Mouse (Mus musculus) heart, embryonic 11.5 days (tissue): ENCODE results near the gene Gfod1. TPM values are rescaled to one million over a fixed set of nuclear protein-coding genes. Genes with fewer than 3 reads are reported as not detected.

ENCODE experiments used
- ATAC-seq: fragments of 200-750 bp; cut with Nextera tagmentation; replicated peaks from 2 replicates; pipeline ENCODE4 v1.8.0; 2017; ENCODE audit warnings: moderate library complexity; ENCODE audit not compliant: insufficient number of reproducible peaks, low FRiP score, low TSS enrichment
- H3K27ac ChIP-seq: fragments of 300-500 bp; sonication (generic); 2 replicates; pipeline ENCODE4 v1.5.1; 2014; ENCODE audit warnings: mild to moderate bottlenecking, low read depth, low read length
- H3K27me3 ChIP-seq: fragments of 300-500 bp; sonication (generic); 2 replicates; pipeline ENCODE4 v1.6.1; 2014; ENCODE audit warnings: mild to moderate bottlenecking, low read length, mixed read lengths; ENCODE audit not compliant: control insufficient read depth, insufficient read depth
- H3K36me3 ChIP-seq: fragments of 300-500 bp; sonication (generic); 2 replicates; pipeline ENCODE4 v1.6.1; 2014; ENCODE audit warnings: mild to moderate bottlenecking, low read length, moderate library complexity, mixed read lengths; ENCODE audit not compliant: control insufficient read depth, insufficient read depth
- H3K4me1 ChIP-seq: fragments of 300-500 bp; sonication (generic); 2 replicates; pipeline ENCODE4 v1.6.1; 2014; ENCODE audit warnings: low read length; ENCODE audit not compliant: control insufficient read depth, insufficient read depth
- H3K4me2 ChIP-seq: fragments of 300-500 bp; sonication (generic); 2 replicates; pipeline ENCODE4 v1.6.1; 2014; ENCODE audit warnings: mild to moderate bottlenecking, moderate library complexity
- H3K4me3 ChIP-seq: fragments of 300-500 bp; sonication (generic); 2 replicates; pipeline ENCODE4 v1.5.1; 2014; ENCODE audit warnings: low read depth, low read length
- H3K9ac ChIP-seq: fragments of 300-500 bp; sonication (generic); 2 replicates; pipeline ENCODE4 v1.6.1; 2014; ENCODE audit warnings: mild to moderate bottlenecking, low read depth, low read length, moderate library complexity
- H3K9me3 ChIP-seq: fragments of 300-500 bp; sonication (generic); replicated peaks from 2 replicates; pipeline ENCODE4 v1.6.1; 2016; ENCODE audit warnings: low read length; ENCODE audit not compliant: control insufficient read depth
- WGBS: fragments of 180-500 bp; shearing (Covaris S2); extraction: QIAGEN DNeasy Blood & Tissue Kit; methylation state at CpG from one replicate; pipeline ENCODE4 v1.1.7; 2014; ENCODE audit not compliant: insufficient replicate concordance; 5-methylcytosine and 5-hydroxymethylcytosine counted together
- polyA plus RNA-seq: library from polyadenylated mRNA; unstranded; fragments of >200 nt; fragmentation: Nextera tagmentation; extraction: Ambion mirVana; gene quantifications from 2 replicates; pipeline ENCODE4 v1.2.1, GENCODE M21; 2014

The Gfod1 gene
- polyA plus RNA-seq, 1 experiment from 2014 or later = 1.5 TPM

GRCm38 (mm10) chr13:43295684-43296083 is 8.3 kb downstream of the Gfod1 start:
- Histone ChIP-seq H3K27ac (no peak overlapping the region), H3K36me3 (peaks cover 3% of the 10 kb centered on the region; the same call in 1 of the 2 replicates), H3K9ac (no peak overlapping the region), H3K4me3 (no peak overlapping the region), H3K27me3 (0 out of 2 replicates have a peak, but pooled peaks cover 4% of the 10 kb centered on the region), H3K9me3 (no peaks in the 10 kb centered on the region), H3K4me2 (no peak overlapping the region), H3K4me1 (peaks cover 16% of the 10 kb centered on the region)
- 87% methylated on average over 7 of the region's 7 CpGs for WGBS
- no peak for ATAC-seq

- Histone ChIP-seq H3K36me3 (peaks cover 3% of the 10 kb centered on the region; the same call in 1 of the 2 replicates), H3K27ac (no peak overlapping the region), H3K4me1 (peaks cover 12% of the 10 kb centered on the region), H3K27me3 (0 out of 2 replicates have a peak, but pooled peaks cover 4% of the 10 kb centered on the region), H3K9me3 (no peaks in the 10 kb centered on the region), H3K4me2 (no peak overlapping the region), H3K4me3 (no peak overlapping the region), H3K9ac (no peak overlapping the region)
- 61% methylated on average over 7 of the region's 7 CpGs for WGBS
- ATAC-seq = no peak
Measured at GRCm38 (mm10) chr13:43294957-43295590, 8.9 kb downstream of the Gfod1 start.

- WGBS = 67% methylated on average over 4 of the region's 4 CpGs
- Histone ChIP-seq H3K4me2 (no peak overlapping the region), H3K4me3 (no peak overlapping the region), H3K9me3 (no peaks in the 10 kb centered on the region), H3K9ac (no peak overlapping the region), H3K27ac (no peak overlapping the region), H3K36me3 (peaks cover 3% of the 10 kb centered on the region; the same call in 1 of the 2 replicates), H3K4me1 (peaks cover 17% of the 10 kb centered on the region), H3K27me3 (no peaks in the 10 kb centered on the region)
- ATAC-seq = no peak
Measured at GRCm38 (mm10) chr13:43292892-43293291, 11.1 kb downstream of the Gfod1 start.

- no peak overlapping the region for H3K9ac ChIP-seq
- no peak overlapping the region for H3K4me2 ChIP-seq
- H3K9me3 ChIP-seq = no peaks in the 10 kb centered on the region
- H3K27ac ChIP-seq = no peak overlapping the region
- peaks cover 8% of the 10 kb centered on the region for H3K4me1 ChIP-seq
- WGBS = 77% methylated on average over 6 of the region's 6 CpGs
- peaks cover 3% of the 10 kb centered on the region; the same call in 1 of the 2 replicates for H3K36me3 ChIP-seq
- no peaks in the 10 kb centered on the region for H3K27me3 ChIP-seq
- no peak for ATAC-seq
- no peak overlapping the region for H3K4me3 ChIP-seq
Measured at GRCm38 (mm10) chr13:43289076-43289475, 14.9 kb downstream of the Gfod1 start.

GRCm38 (mm10) chr13:43288444-43288843 is 15.5 kb downstream of the Gfod1 start:
- Histone ChIP-seq H3K27ac (no peak overlapping the region), H3K36me3 (no peaks in the 10 kb centered on the region; the same call in 1 of the 2 replicates), H3K4me2 (no peak overlapping the region), H3K27me3 (no peaks in the 10 kb centered on the region), H3K4me3 (no peak overlapping the region), H3K9ac (no peak overlapping the region), H3K9me3 (no peaks in the 10 kb centered on the region), H3K4me1 (peaks cover 8% of the 10 kb centered on the region)
- no peak for ATAC-seq
- 76% methylated on average over 4 of the region's 4 CpGs for WGBS

GRCm38 (mm10) chr13:43288026-43288425 is 15.9 kb downstream of the Gfod1 start:
- Histone ChIP-seq H3K27me3 (no peaks in the 10 kb centered on the region), H3K4me1 (peaks cover 8% of the 10 kb centered on the region), H3K4me2 (no peak overlapping the region), H3K9me3 (no peaks in the 10 kb centered on the region), H3K27ac (no peak overlapping the region), H3K4me3 (no peak overlapping the region), H3K9ac (no peak overlapping the region), H3K36me3 (no peaks in the 10 kb centered on the region; the same call in 1 of the 2 replicates)
- 28% methylated on average over 5 of the region's 5 CpGs for WGBS
- no peak for ATAC-seq

GRCm38 (mm10) chr13:43286836-43287235 is 17.1 kb downstream of the Gfod1 start:
- H3K4me3 ChIP-seq = no peak overlapping the region
- H3K4me1 ChIP-seq = peaks cover 8% of the 10 kb centered on the region
- ATAC-seq = no peak
- H3K4me2 ChIP-seq = no peak overlapping the region
- no peaks in the 10 kb centered on the region; the same call in 1 of the 2 replicates for H3K36me3 ChIP-seq
- no peak overlapping the region for H3K9ac ChIP-seq
- WGBS = 69% methylated on average over 7 of the region's 7 CpGs
- H3K9me3 ChIP-seq = no peaks in the 10 kb centered on the region
- H3K27ac ChIP-seq = no peak overlapping the region
- H3K27me3 ChIP-seq = no peaks in the 10 kb centered on the region

GRCm38 (mm10) chr13:43284711-43285151 is 19.2 kb downstream of the Gfod1 start:
- H3K4me2 ChIP-seq = no peak overlapping the region
- H3K27me3 ChIP-seq = no peaks in the 10 kb centered on the region
- H3K4me1 ChIP-seq = peaks cover 8% of the 10 kb centered on the region
- ATAC-seq = no peak
- H3K9me3 ChIP-seq = no peaks in the 10 kb centered on the region
- H3K27ac ChIP-seq = no peak overlapping the region
- H3K9ac ChIP-seq = no peak overlapping the region
- H3K4me3 ChIP-seq = no peak overlapping the region
- WGBS = 73% methylated on average over 4 of the region's 4 CpGs
- no peaks in the 10 kb centered on the region for H3K36me3 ChIP-seq

GRCm38 (mm10) chr13:43273906-43274305 is 30.1 kb downstream of the Gfod1 start:
- no peak overlapping the region for H3K9ac ChIP-seq
- H3K27ac ChIP-seq = no peak overlapping the region
- no peak for ATAC-seq
- H3K36me3 ChIP-seq = no peaks in the 10 kb centered on the region
- peaks cover 24% of the 10 kb centered on the region for H3K4me1 ChIP-seq
- H3K4me2 ChIP-seq = no peak overlapping the region
- WGBS = 93% methylated on average over 14 of the region's 14 CpGs
- H3K27me3 ChIP-seq = no peaks in the 10 kb centered on the region
- H3K9me3 ChIP-seq = no peaks in the 10 kb centered on the region
- no peak overlapping the region for H3K4me3 ChIP-seq
